Mouse (Mus musculus): ENCODE data around the gene Glrx2. TPM values are rescaled to one million over a fixed set of nuclear protein-coding genes. Genes with fewer than 3 reads are reported as not detected.

The Glrx2 gene
- polyA plus RNA-seq, 1 experiment from 2014 or later = 144 TPM

GRCm38 (mm10) chr1:143770444-143771109, 54.4 kb downstream of the Glrx2 start:
- WGBS = 36% methylated on average over 20 of the region's 20 CpGs
- Histone ChIP-seq H3K36me3 (ENCODE audit: control insufficient read depth, insufficient read depth) (peaks cover 13% of the 10 kb centered on the region), H3K4me2 (ENCODE audit: low read length) (no peak overlapping the region), H3K9ac (replicated peaks; ENCODE audit: low read depth, low read length) (no peak overlapping the region), H3K27ac (ENCODE audit: low read length) (no peak overlapping the region), H3K9me3 (ENCODE audit: control insufficient read depth, low read length) (no peaks in the 10 kb centered on the region), H3K4me3 (replicated peaks; ENCODE audit: low read length) (no peak overlapping the region), H3K27me3 (replicated peaks; ENCODE audit: control insufficient read depth, insufficient read depth, low read length) (no peaks in the 10 kb centered on the region), H3K4me1 (replicated peaks; ENCODE audit: control insufficient read depth, insufficient read depth, low read length) (peaks cover 16% of the 10 kb centered on the region)
- ATAC-seq = no peak

GRCm38 (mm10) chr1:143773082-143773481, 56.9 kb downstream of the Glrx2 start:
- 56% methylated on average over 7 of the region's 7 CpGs for WGBS
- no peak overlapping the region for H3K4me3 ChIP-seq (replicated peaks; ENCODE audit: low read length)
- no peaks in the 10 kb centered on the region for H3K9me3 ChIP-seq (ENCODE audit: control insufficient read depth, low read length)
- H3K36me3 ChIP-seq (ENCODE audit: control insufficient read depth, insufficient read depth) = 0 out of 2 replicates have a peak, but pooled peaks cover 3% of the 10 kb centered on the region
- H3K27ac ChIP-seq (ENCODE audit: low read length) = no peak overlapping the region
- no peak for ATAC-seq
- no peak overlapping the region for H3K9ac ChIP-seq (replicated peaks; ENCODE audit: low read depth, low read length)
- H3K27me3 ChIP-seq (replicated peaks; ENCODE audit: control insufficient read depth, insufficient read depth, low read length) = no peaks in the 10 kb centered on the region
- peaks cover 22% of the 10 kb centered on the region for H3K4me1 ChIP-seq (replicated peaks; ENCODE audit: control insufficient read depth, insufficient read depth, low read length)
- H3K4me2 ChIP-seq (ENCODE audit: low read length) = no peak overlapping the region

GRCm38 (mm10) chr1:143773909-143774308, 57.8 kb downstream of the Glrx2 start:
- H3K4me2 ChIP-seq (ENCODE audit: low read length) = no peak overlapping the region
- no peaks in the 10 kb centered on the region for H3K27me3 ChIP-seq (replicated peaks; ENCODE audit: control insufficient read depth, insufficient read depth, low read length)
- no peak for ATAC-seq

GRCm38 (mm10) chr1:143776446-143777411, 60.6 kb downstream of the Glrx2 start, which contains the start of the genes Trove2 and Uchl5:
Trove2 (minus strand) TSS chr1:143777068.
Uchl5 (plus strand) TSS chr1:143777272.
- H3K4me2 ChIP-seq (ENCODE audit: low read length) = peak within 1 kb of the TSS; percentile 96
- no peaks in the 10 kb centered on the region for H3K36me3 ChIP-seq (ENCODE audit: control insufficient read depth, insufficient read depth)
- peak within 1 kb of the TSS; percentile 97 for H3K4me3 ChIP-seq (replicated peaks; ENCODE audit: low read length)
- H3K4me1 ChIP-seq (replicated peaks; ENCODE audit: control insufficient read depth, insufficient read depth, low read length) = peaks cover 29% of the 10 kb centered on the region
- ATAC-seq = peak; percentile 97
- no peaks in the 10 kb centered on the region for H3K27me3 ChIP-seq (replicated peaks; ENCODE audit: control insufficient read depth, insufficient read depth, low read length)
- H3K9ac ChIP-seq (replicated peaks; ENCODE audit: low read depth, low read length) = peak within 1 kb of the TSS; percentile 94
- WGBS = under 1% methylated on average over 81 of the region's 84 CpGs
- H3K27ac ChIP-seq (ENCODE audit: low read length) = peak within 1 kb of the TSS; percentile 73
- H3K9me3 ChIP-seq (ENCODE audit: control insufficient read depth, low read length) = no peaks in the 10 kb centered on the region

More at GRCm38 (mm10) chr1:143773909-143774308, 57.8 kb downstream of the Glrx2 start:
- Histone ChIP-seq H3K4me3 (replicated peaks; ENCODE audit: low read length) (no peak overlapping the region), H3K27ac (ENCODE audit: low read length) (no peak overlapping the region), H3K9me3 (ENCODE audit: control insufficient read depth, low read length) (no peaks in the 10 kb centered on the region), H3K36me3 (ENCODE audit: control insufficient read depth, insufficient read depth) (no peaks in the 10 kb centered on the region), H3K9ac (replicated peaks; ENCODE audit: low read depth, low read length) (no peak overlapping the region), H3K4me1 (replicated peaks; ENCODE audit: control insufficient read depth, insufficient read depth, low read length) (peaks cover 29% of the 10 kb centered on the region)
- 84% methylated on average over 6 of the region's 6 CpGs for whole genome bisulfite sequencing

GRCm38 (mm10) chr1:143777558-143778218, 61.5 kb downstream of the Glrx2 start:
- Histone ChIP-seq H3K27me3 (replicated peaks; ENCODE audit: control insufficient read depth, insufficient read depth, low read length) (no peaks in the 10 kb centered on the region), H3K4me3 (replicated peaks; ENCODE audit: low read length) (peak overlapping the region; percentile 97), H3K27ac (ENCODE audit: low read length) (peak overlapping the region; percentile 61), H3K4me1 (replicated peaks; ENCODE audit: control insufficient read depth, insufficient read depth, low read length) (peaks cover 26% of the 10 kb centered on the region), H3K9ac (replicated peaks; ENCODE audit: low read depth, low read length) (peak overlapping the region; percentile 94), H3K36me3 (ENCODE audit: control insufficient read depth, insufficient read depth) (no peaks in the 10 kb centered on the region), H3K9me3 (ENCODE audit: control insufficient read depth, low read length) (no peaks in the 10 kb centered on the region), H3K4me2 (ENCODE audit: low read length) (peak overlapping the region; percentile 96)
- ATAC-seq = no peak
- WGBS = under 1% methylated on average over 28 of the region's 39 CpGs

- Histone ChIP-seq H3K4me3 (replicated peaks; ENCODE audit: low read length) (no peak overlapping the region), H3K27me3 (replicated peaks; ENCODE audit: control insufficient read depth, insufficient read depth, low read length) (no peaks in the 10 kb centered on the region), H3K9ac (replicated peaks; ENCODE audit: low read depth, low read length) (no peak overlapping the region), H3K27ac (ENCODE audit: low read length) (no peak overlapping the region), H3K4me1 (replicated peaks; ENCODE audit: control insufficient read depth, insufficient read depth, low read length) (no peaks in the 10 kb centered on the region), H3K36me3 (ENCODE audit: control insufficient read depth, insufficient read depth) (no peaks in the 10 kb centered on the region), H3K4me2 (ENCODE audit: low read length) (no peak overlapping the region), H3K9me3 (ENCODE audit: control insufficient read depth, low read length) (no peaks in the 10 kb centered on the region)
- 72% methylated on average over 2 of the region's 2 CpGs for WGBS
- no peak for ATAC-seq
These were observed 72.6 kb downstream of the Glrx2 start for GRCm38 (mm10) chr1:143788584-143789227.

Other genes starting within 250 kb of the Glrx2 start
- 11.1 and 12.8 TPM in 2 replicates for gene B3galt2, start 75.7 kb upstream of the Glrx2 start, polyA plus RNA-seq (2015; fragmentation: Nextera tagmentation; extraction: Ambion mirVana)
- 25.4 and 29.0 TPM in 2 replicates for gene Cdc73, start 13.4 kb upstream of the Glrx2 start, polyA plus RNA-seq (2015; fragmentation: Nextera tagmentation; extraction: Ambion mirVana)
- 53.1 and 63.4 TPM in 2 replicates for gene Trove2, start 60.7 kb downstream of the Glrx2 start, polyA plus RNA-seq (2015; fragmentation: Nextera tagmentation; extraction: Ambion mirVana)
- 70.5 and 72.9 TPM in 2 replicates for gene Uchl5, start 60.9 kb downstream of the Glrx2 start, polyA plus RNA-seq (2015; fragmentation: Nextera tagmentation; extraction: Ambion mirVana)